Mouse (Mus musculus) myocyte (in vitro differentiated cells): Measurements from ENCODE around the gene Lrrtm3. TPM values are rescaled to one million over a fixed set of nuclear protein-coding genes. Genes with fewer than 3 reads are reported as not detected.

Experiments used
- H3K27me3 ChIP-seq: one replicate; pipeline ENCODE4 v1.6.1; 2011; ENCODE audit not compliant: control insufficient read depth, insufficient read depth, insufficient read length
- H3K36me3 ChIP-seq: one replicate; pipeline ENCODE4 v1.6.1; 2011; ENCODE audit not compliant: control insufficient read depth, insufficient read depth
- H3K4me2 ChIP-seq: one replicate; pipeline ENCODE4 v1.6.1; 2011; ENCODE audit warnings: low read depth, control low read depth
- H3K4me3 ChIP-seq: one replicate; pipeline ENCODE4 v1.5.1; 2011; ENCODE audit warnings: mild to moderate bottlenecking, control low read depth, moderate library complexity
- H3K79me2 ChIP-seq: one replicate; pipeline ENCODE4 v1.6.1; 2011; ENCODE audit not compliant: control insufficient read depth, insufficient read depth
- H3ac ChIP-seq: one replicate; pipeline ENCODE4 v1.6.1; 2011; ENCODE audit not compliant: control insufficient read depth, insufficient read length
- CEBPB ChIP-seq: IDR thresholded peaks from 2 replicates; pipeline ENCODE4 v1.6.1; 2011; ENCODE audit warnings: mild to moderate bottlenecking, moderate library complexity; ENCODE audit not compliant: poor library complexity, insufficient read depth, severe bottlenecking
- MAX ChIP-seq: IDR thresholded peaks from one replicate; pipeline ENCODE4 v1.6.1; 2011; ENCODE audit warnings: low read depth, mild to moderate bottlenecking, control low read depth
- MYOD1 ChIP-seq, 3 experiments: IDR thresholded peaks; one replicate each; pipeline ENCODE4 v1.6.1; 2011; ENCODE audit warnings: control low read depth in 2 of 3, low read depth in 2 of 3, mild to moderate bottlenecking in 2 of 3, moderate library complexity in 1 of 3; ENCODE audit not compliant: insufficient read length in 2 of 3, control insufficient read depth in 1 of 3
- MYOG ChIP-seq, 3 experiments: IDR thresholded peaks; one replicate each; pipeline ENCODE4 v1.6.1; 2011; ENCODE audit warnings: control low read depth in 2 of 3, low read depth in 2 of 3, mild to moderate bottlenecking in 2 of 3; ENCODE audit not compliant: insufficient read length in 2 of 3, control insufficient read depth in 1 of 3, insufficient read depth in 1 of 3
- POLR2AphosphoS2 ChIP-seq: IDR thresholded peaks from one replicate; pipeline ENCODE4 v1.6.1; 2011; ENCODE audit warnings: low read depth, control low read depth; ENCODE audit not compliant: insufficient read length
- REST ChIP-seq: IDR thresholded peaks from one replicate; pipeline ENCODE4 v1.6.1; 2011; ENCODE audit warnings: mild to moderate bottlenecking, control low read depth, moderate library complexity; ENCODE audit not compliant: insufficient read depth, insufficient read length
- SRF ChIP-seq: IDR thresholded peaks from one replicate; pipeline ENCODE4 v1.6.1; 2011; ENCODE audit warnings: low read depth; ENCODE audit not compliant: control insufficient read depth, insufficient read length
- TCF12 ChIP-seq: IDR thresholded peaks from one replicate; pipeline ENCODE4 v1.6.1; 2011; ENCODE audit warnings: mild to moderate bottlenecking, control low read depth; ENCODE audit not compliant: poor library complexity, insufficient read depth, severe bottlenecking
- USF1 ChIP-seq: IDR thresholded peaks from one replicate; pipeline ENCODE4 v1.6.1; 2011; ENCODE audit warnings: low read depth, mild to moderate bottlenecking, control low read depth, moderate library complexity
- polyA plus RNA-seq: library from polyadenylated mRNA; unstranded; fragments of >200 nt; fragmentation: generic; extraction: Trizol; gene quantifications from one replicate; pipeline ENCODE4 v1.2.1, GENCODE M21; 2012; ENCODE audit warnings: missing spikeins

Lrrtm3 gene
- polyA plus RNA-seq, 1 experiment, result 0.01 TPM

GRCm38 (mm10) chr10:64049151-64049550 lies 40.9 kb downstream of the Lrrtm3 start:
- no peak overlapping the region for H3K4me3 ChIP-seq

GRCm38 (mm10) chr10:64041892-64042291 lies 48.2 kb downstream of the Lrrtm3 start:
- Histone ChIP-seq H3K4me2 (no peak overlapping the region), H3ac (no peak overlapping the region), H3K27me3 (no peaks in the 10 kb centered on the region), H3K4me3 (no peak overlapping the region), H3K36me3 (no peaks in the 10 kb centered on the region), H3K79me2 (no peaks in the 10 kb centered on the region)
- TF ChIP-seq MYOD1 (IDR thresholded peaks at IDR 0.05; ENCODE audit: control insufficient read depth in 1 of 3, insufficient read length in 2 of 3, low read depth in 2 of 3), result no peak
- no peak for TF ChIP-seq POLR2AphosphoS2
- TF ChIP-seq USF1, result no peak

More at GRCm38 (mm10) chr10:64049151-64049550, 40.9 kb downstream of the Lrrtm3 start:
- TF ChIP-seq TCF12 (no peak), MAX (peak; percentile 90), CEBPB (peak; percentile 48; the same call in 1 of the 2 replicates), MYOD1 (IDR thresholded peaks at IDR 0.05; ENCODE audit: control insufficient read depth in 1 of 3, insufficient read length in 2 of 3, low read depth in 2 of 3) (no peak)
- Histone ChIP-seq H3K36me3 (no peaks in the 10 kb centered on the region), H3K27me3 (no peaks in the 10 kb centered on the region), H3K79me2 (no peaks in the 10 kb centered on the region), H3K4me2 (peak overlapping the region; percentile 46), H3ac (no peak overlapping the region)

- H3K27me3 ChIP-seq, result no peaks in the 10 kb centered on the region
- no peaks in the 10 kb centered on the region for H3K36me3 ChIP-seq
- TF ChIP-seq CEBPB (peak; percentile 71; the same call in 1 of the 2 replicates), TCF12 (no peak), MYOG (IDR thresholded peaks at IDR 0.05; ENCODE audit: control insufficient read depth in 1 of 3, insufficient read depth in 1 of 3, insufficient read length in 2 of 3, low read depth in 2 of 3) (no peak), USF1 (no peak), SRF (no peak), POLR2AphosphoS2 (no peak), REST (no peak), MYOD1 (IDR thresholded peaks at IDR 0.05; ENCODE audit: control insufficient read depth in 1 of 3, insufficient read length in 2 of 3, low read depth in 2 of 3) (no peak)
- no peaks in the 10 kb centered on the region for H3K79me2 ChIP-seq
- H3K4me3 ChIP-seq, result no peak overlapping the region
- no peak overlapping the region for H3ac ChIP-seq
- H3K4me2 ChIP-seq, result no peak overlapping the region
Observed at GRCm38 (mm10) chr10:64041218-64041617, 48.9 kb downstream of the Lrrtm3 start.

GRCm38 (mm10) chr10:64039760-64040535 lies 50.1 kb downstream of the Lrrtm3 start:
- Histone ChIP-seq H3K79me2 (no peaks in the 10 kb centered on the region), H3K36me3 (no peaks in the 10 kb centered on the region), H3K4me3 (no peak overlapping the region), H3K4me2 (no peak overlapping the region), H3K27me3 (no peaks in the 10 kb centered on the region), H3ac (no peak overlapping the region)
- no peak for TF ChIP-seq REST

GRCm38 (mm10) chr10:64030901-64031300 lies 59.2 kb downstream of the Lrrtm3 start:
- no peak for TF ChIP-seq POLR2AphosphoS2
- Histone ChIP-seq H3K36me3 (no peaks in the 10 kb centered on the region), H3K79me2 (no peaks in the 10 kb centered on the region)

GRCm38 (mm10) chr10:64023340-64023739 lies 66.7 kb downstream of the Lrrtm3 start:
- Histone ChIP-seq H3K27me3 (no peaks in the 10 kb centered on the region), H3K4me2 (no peak overlapping the region), H3ac (no peak overlapping the region), H3K36me3 (no peaks in the 10 kb centered on the region), H3K4me3 (no peak overlapping the region), H3K79me2 (no peaks in the 10 kb centered on the region)
- TF ChIP-seq CEBPB (peak; percentile 90), POLR2AphosphoS2 (no peak)

More at GRCm38 (mm10) chr10:64030901-64031300, 59.2 kb downstream of the Lrrtm3 start:
- Histone ChIP-seq H3K4me3 (no peak overlapping the region), H3K4me2 (no peak overlapping the region), H3ac (no peak overlapping the region), H3K27me3 (no peaks in the 10 kb centered on the region)
